Mouse (Mus musculus) midbrain, embryonic 10.5 days (tissue): ENCODE measurements around the gene Serpina1e. TPM values are rescaled to one million over a fixed set of nuclear protein-coding genes. Genes with fewer than 3 reads are reported as not detected.

ENCODE experiments used
- DNase-seq: peaks from one replicate; pipeline ENCODE4 v3.0.0-alpha.2; 2017; ENCODE audit warnings: low spot score
- H3K27ac ChIP-seq: fragments of 300-500 bp; sonication (generic); replicated peaks from 2 replicates; pipeline ENCODE4 v1.5.1; 2016; ENCODE audit warnings: mild to moderate bottlenecking
- H3K27me3 ChIP-seq: fragments of 300-500 bp; sonication (generic); 2 replicates; pipeline ENCODE4 v1.6.1; 2016; ENCODE audit warnings: low read depth, mild to moderate bottlenecking; ENCODE audit not compliant: poor library complexity, severe bottlenecking
- H3K36me3 ChIP-seq: fragments of 300-500 bp; sonication (generic); 2 replicates; pipeline ENCODE4 v1.6.1; 2016; ENCODE audit warnings: mild to moderate bottlenecking, moderate library complexity
- H3K4me1 ChIP-seq: fragments of 300-500 bp; sonication (generic); 2 replicates; pipeline ENCODE4 v1.6.1; 2016
- H3K4me3 ChIP-seq: fragments of 300-500 bp; sonication (generic); 2 replicates; pipeline ENCODE4 v1.5.1; 2016; ENCODE audit warnings: mild to moderate bottlenecking, moderate library complexity
- H3K9me3 ChIP-seq: fragments of 300-500 bp; sonication (generic); replicated peaks from 2 replicates; pipeline ENCODE4 v1.6.1; 2016; ENCODE audit warnings: mild to moderate bottlenecking
- WGBS: fragments of 180-500 bp; shearing (Covaris S2); methylation state at CpG from one replicate; pipeline ENCODE4 v1.1.7; 2016; 5-methylcytosine and 5-hydroxymethylcytosine counted together
- polyA plus RNA-seq: library from polyadenylated mRNA; unstranded; fragments of >200 nt; fragmentation: Nextera tagmentation; extraction: Ambion mirVana; gene quantifications from 2 replicates; pipeline ENCODE4 v1.2.1, GENCODE M21; 2016

The Serpina1e gene
- not detected in 2 replicates for polyA plus RNA-seq

DNA sequence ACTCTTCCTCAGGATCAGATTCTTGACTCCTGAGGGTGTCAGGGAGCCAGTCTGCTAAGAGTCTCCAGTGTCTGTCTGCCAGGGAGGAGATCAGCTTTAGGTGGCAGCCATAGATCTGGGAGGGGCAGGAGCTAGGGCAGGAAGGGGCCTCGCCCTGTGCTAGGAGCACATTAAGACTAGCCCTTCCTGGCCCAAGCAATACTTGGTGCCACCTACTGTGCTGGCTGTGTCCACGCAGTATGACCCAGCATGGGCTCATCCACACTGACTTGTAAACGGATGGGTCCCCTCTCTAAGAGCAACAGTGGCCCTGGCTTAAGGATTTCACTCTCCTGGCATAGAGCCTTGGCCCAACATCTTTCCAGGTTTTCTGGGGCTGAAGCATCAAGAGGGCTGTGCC lies at the start of gene Serpina1e:
Serpina1e (minus strand) TSS at position 178 of the 400 bp plus-strand sequence.
- H3K9me3 ChIP-seq, result peaks cover 25% of the 10 kb centered on the region
- no peak within 1 kb of the TSS for H3K4me3 ChIP-seq
- no peaks in the 10 kb centered on the region for H3K4me1 ChIP-seq
- no peak for DNase-seq
- no peaks in the 10 kb centered on the region for H3K36me3 ChIP-seq
- 76% methylated on average over 3 of the region's 3 CpGs for WGBS
- H3K27me3 ChIP-seq, result no peaks in the 10 kb centered on the region
- no peak within 1 kb of the TSS for H3K27ac ChIP-seq

DNA sequence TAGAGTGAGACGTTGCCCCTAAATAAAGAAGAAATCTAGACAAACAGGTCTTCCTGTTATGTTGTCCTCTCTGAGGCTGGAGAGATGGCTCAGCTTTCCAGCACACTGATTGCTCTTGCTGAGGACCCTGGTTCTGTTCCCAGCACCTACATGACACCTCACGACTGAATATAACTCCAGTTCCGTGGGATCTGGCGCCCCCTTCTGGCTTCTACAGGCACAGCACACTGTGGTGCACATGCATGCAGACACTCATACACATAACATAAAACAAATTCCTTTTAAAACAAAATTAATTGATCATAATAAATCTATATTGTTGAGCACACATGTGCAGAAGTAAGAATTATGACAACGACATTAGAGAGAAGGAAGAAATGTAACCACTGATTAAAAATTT lies 45.9 kb upstream of the Serpina1e start:
- Histone ChIP-seq H3K9me3 (no peaks in the 10 kb centered on the region; the same call in 1 of the 2 replicates), H3K36me3 (no peaks in the 10 kb centered on the region), H3K27ac (no peak overlapping the region), H3K4me1 (no peaks in the 10 kb centered on the region), H3K27me3 (no peaks in the 10 kb centered on the region), H3K4me3 (no peak overlapping the region)
- DNase-seq, result no peak
- 77% methylated on average over 5 of the region's 5 CpGs for WGBS

DNA sequence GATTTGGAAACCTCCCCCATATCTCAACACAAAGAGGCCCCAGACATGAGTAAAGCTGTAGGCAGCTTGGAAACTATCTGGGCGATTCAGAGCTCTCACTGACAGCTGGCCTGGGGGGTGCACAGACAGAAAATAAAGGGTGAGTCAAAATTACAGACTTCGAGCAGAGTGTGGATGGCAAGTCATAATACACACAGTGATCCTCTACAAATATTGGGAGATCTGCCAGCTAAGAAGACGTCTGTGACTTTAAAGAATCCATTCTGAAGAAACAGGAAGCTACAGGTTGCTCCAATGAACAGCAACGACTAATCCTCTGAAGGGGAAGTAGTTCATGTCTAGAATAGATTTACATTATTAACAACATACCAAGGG lies 44.5 kb upstream of the Serpina1e start:
- Histone ChIP-seq H3K36me3 (no peaks in the 10 kb centered on the region), H3K9me3 (no peaks in the 10 kb centered on the region; the same call in 1 of the 2 replicates), H3K4me1 (no peaks in the 10 kb centered on the region), H3K4me3 (no peak overlapping the region), H3K27me3 (no peaks in the 10 kb centered on the region), H3K27ac (no peak overlapping the region)
- 75% methylated on average over 4 of the region's 4 CpGs for WGBS
- no peak for DNase-seq

DNA sequence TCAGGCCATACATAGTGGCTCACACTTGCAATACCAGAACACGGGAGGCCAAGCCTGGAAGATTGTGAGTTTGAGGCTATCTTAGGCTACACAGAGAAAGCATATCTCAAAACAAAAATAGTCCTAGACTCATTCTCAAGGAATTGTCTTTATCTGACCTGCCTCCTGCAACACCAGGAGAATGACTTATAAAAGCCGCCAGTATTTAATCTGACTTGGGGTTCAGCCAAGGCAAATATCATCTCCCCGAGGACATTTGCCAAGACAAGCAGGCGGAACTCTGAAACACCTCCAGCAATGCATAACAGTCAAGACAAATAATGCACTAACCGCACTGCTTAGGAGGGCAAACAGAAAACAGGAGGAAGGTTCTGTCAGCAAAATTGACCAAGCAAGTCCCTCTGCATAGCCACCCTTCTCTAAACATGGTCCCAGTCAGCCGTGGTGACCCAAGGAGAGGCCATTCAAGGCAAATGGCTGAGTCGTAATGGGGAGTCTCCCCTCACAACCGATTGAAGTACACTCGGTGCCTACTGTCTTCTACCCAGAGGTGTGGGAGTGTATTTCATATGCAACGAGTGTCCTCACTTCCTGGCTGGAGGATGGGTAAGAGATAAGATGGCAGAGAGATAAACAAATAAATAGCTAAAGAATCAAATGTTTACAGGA lies 43.9 kb upstream of the Serpina1e start:
- H3K27ac ChIP-seq, result no peak overlapping the region
- no peaks in the 10 kb centered on the region for H3K4me1 ChIP-seq
- no peaks in the 10 kb centered on the region for H3K27me3 ChIP-seq
- H3K9me3 ChIP-seq, result no peaks in the 10 kb centered on the region; the same call in 1 of the 2 replicates
- H3K4me3 ChIP-seq, result no peak overlapping the region
- no peak for DNase-seq
- no peaks in the 10 kb centered on the region for H3K36me3 ChIP-seq
- 90% methylated on average over 10 of the region's 10 CpGs for WGBS

DNA sequence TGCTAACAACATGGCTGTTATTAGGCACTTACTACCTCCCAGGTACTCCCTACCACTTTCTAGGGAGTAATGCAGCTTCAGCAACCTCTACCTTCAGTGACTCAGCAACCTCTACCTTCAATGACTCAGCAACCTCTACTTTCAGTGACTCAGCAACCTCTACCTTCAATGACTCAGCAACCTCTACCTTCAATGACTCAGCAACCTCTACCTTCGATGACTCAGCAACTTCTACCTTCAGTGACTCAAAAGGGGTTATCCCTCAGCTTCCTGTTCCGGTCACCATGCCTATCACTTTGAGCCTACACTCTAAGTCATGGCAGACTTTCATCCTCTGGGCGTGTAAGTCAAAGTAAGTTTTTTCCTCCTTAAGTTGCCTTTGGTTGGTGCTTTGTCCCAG lies 41.8 kb upstream of the Serpina1e start:
- no peak overlapping the region for H3K27ac ChIP-seq
- WGBS, result 94% methylated on average over 3 of the region's 3 CpGs
- no peak overlapping the region for H3K4me3 ChIP-seq
- no peaks in the 10 kb centered on the region for H3K27me3 ChIP-seq
- no peaks in the 10 kb centered on the region; the same call in 1 of the 2 replicates for H3K9me3 ChIP-seq
- no peaks in the 10 kb centered on the region for H3K36me3 ChIP-seq
- no peak for DNase-seq
- H3K4me1 ChIP-seq, result 0 out of 2 replicates have a peak, but pooled peaks cover 4% of the 10 kb centered on the region

DNA sequence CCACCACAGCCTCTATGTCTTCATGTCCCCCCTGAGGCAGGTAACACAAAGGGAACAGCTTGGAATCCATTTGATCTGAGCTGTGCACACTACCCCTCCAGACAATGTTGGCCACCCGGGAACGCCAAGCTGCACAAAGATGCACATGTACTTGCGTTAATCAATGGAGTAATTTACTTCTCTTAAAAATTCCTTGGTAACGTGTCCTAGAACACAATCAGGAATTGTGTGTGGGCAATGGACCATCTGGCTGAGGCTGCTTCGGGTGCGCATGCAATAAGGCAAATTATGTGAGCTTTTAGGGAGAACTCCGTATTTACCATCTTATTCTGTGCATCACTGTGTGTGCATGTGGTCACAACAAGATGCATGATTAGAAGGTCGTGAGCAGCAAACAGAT lies 40.8 kb upstream of the Serpina1e start:
- Histone ChIP-seq H3K27ac (no peak overlapping the region), H3K4me1 (0 out of 2 replicates have a peak, but pooled peaks cover 4% of the 10 kb centered on the region), H3K27me3 (no peaks in the 10 kb centered on the region), H3K9me3 (no peaks in the 10 kb centered on the region; the same call in 1 of the 2 replicates), H3K36me3 (no peaks in the 10 kb centered on the region), H3K4me3 (no peak overlapping the region)
- 84% methylated on average over 8 of the region's 8 CpGs for WGBS
- no peak for DNase-seq

DNA sequence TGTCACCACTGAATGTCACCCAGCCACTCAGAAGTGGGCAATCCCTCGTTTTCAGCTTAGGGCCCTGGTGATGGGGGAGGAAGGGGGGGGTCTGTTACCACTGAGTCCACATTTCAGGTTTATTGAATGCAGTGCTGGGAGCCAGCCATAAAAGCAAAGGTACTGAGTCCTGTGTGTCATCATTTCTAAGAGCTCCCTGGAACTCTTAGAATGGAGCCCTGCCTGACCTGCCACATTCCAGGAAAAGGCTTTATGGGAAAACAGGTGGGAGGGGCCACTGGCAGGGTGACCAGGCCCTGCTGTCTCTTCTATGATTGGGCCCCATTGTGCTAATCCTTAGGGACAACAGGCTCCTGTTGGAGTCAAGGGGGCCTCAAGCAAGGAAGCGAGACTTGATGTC lies 37.7 kb upstream of the Serpina1e start:
- DNase-seq, result no peak
- WGBS, result 82% methylated on average over 2 of the region's 2 CpGs
- Histone ChIP-seq H3K4me1 (0 out of 2 replicates have a peak, but pooled peaks cover 4% of the 10 kb centered on the region), H3K36me3 (no peaks in the 10 kb centered on the region), H3K27ac (no peak overlapping the region), H3K27me3 (no peaks in the 10 kb centered on the region), H3K4me3 (no peak overlapping the region), H3K9me3 (no peaks in the 10 kb centered on the region)

DNA sequence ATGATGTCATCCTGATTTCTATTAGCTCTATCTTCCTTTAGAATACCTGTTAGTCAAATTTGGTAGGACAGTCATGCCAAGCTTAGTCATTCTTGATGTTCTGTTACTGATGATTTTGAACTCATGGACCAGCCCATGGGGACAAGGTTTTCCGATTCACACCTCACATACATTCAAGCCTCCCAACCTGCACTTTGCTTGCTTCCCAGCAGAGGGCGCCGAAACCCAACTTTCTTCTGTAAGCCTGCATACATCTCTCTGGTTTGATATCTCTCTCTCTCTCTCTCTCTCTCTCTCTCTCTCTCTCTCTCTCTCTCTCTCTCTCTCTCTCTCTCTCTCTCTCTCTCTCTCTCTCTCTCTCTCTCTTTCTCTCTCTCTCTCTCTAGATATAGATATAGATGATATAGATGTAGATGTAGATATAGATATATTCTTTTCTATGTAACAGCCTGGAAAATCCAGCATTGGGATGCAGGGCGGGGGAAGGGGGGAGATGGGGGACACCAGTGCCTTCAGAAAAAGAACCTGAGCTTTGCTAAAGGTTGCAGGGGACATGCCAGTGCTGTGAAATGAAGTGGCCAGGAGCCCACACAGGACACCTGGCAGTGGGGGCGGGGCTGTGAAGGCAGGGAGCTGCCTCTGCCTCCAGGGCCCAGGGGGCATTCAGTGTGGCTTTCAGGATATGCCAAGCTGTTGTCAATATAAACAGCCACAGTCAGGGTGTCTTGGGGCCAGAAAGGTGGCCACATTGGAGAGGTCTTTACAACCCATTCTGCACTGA lies 36.7 kb upstream of the Serpina1e start:
- Histone ChIP-seq H3K4me1 (0 out of 2 replicates have a peak, but pooled peaks cover 4% of the 10 kb centered on the region), H3K4me3 (no peak overlapping the region), H3K36me3 (no peaks in the 10 kb centered on the region), H3K27ac (no peak overlapping the region), H3K9me3 (no peaks in the 10 kb centered on the region), H3K27me3 (no peaks in the 10 kb centered on the region)
- 41% methylated on average over 5 of the region's 5 CpGs for WGBS
- peak; percentile 59 for DNase-seq

DNA sequence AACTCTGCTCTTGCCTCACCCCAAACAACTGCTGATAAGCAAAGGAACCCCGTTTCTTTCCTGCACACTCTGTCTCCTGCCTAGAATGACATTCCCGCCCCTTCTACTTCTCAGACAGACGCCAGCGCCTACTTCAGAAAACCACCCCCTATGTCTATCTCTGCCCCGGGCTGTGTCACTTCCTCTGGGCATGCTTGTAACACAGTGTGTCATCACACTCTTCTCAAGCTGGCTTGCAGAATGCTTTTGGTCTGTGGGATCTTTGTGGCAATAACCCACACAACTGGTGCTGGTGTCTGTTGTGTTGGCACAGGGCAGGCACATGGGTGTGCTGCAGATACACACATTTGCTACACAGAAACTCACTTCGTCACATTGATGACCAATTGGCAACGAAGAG lies 34.2 kb upstream of the Serpina1e start:
- Histone ChIP-seq H3K27me3 (no peaks in the 10 kb centered on the region), H3K4me3 (no peak overlapping the region), H3K27ac (no peak overlapping the region), H3K36me3 (no peaks in the 10 kb centered on the region), H3K4me1 (0 out of 2 replicates have a peak, but pooled peaks cover 4% of the 10 kb centered on the region), H3K9me3 (no peaks in the 10 kb centered on the region)
- 83% methylated on average over 7 of the region's 7 CpGs for WGBS
- DNase-seq, result no peak

DNA sequence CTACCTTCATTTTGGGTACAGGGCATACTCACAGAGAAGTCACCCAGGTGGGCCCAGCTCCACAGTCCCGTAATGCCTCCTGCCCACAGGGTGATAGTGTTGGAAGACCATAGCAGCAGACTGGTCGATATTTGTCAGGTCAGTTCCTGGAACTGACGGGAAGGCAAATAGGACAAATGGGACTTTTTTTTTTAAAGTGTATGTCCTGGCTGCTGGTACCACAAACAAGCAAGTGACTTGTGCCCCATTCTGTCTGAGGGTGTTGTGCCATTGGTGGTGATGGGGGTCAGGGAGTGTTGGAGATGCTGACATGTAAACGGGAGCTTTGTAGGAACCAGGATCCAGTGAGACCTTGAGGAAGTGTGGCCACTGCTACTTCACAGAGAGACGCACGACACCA lies 31.1 kb upstream of the Serpina1e start, which contains the start of gene Serpina11:
Serpina11 (minus strand) TSS at position 101 of the 400 bp plus-strand sequence.
- no peak within 1 kb of the TSS for H3K4me3 ChIP-seq
- H3K4me1 ChIP-seq, result no peaks in the 10 kb centered on the region
- no peak for DNase-seq
- H3K36me3 ChIP-seq, result no peaks in the 10 kb centered on the region
- H3K27ac ChIP-seq, result no peak within 1 kb of the TSS
- H3K27me3 ChIP-seq, result no peaks in the 10 kb centered on the region
- H3K9me3 ChIP-seq, result no peaks in the 10 kb centered on the region
- 91% methylated on average over 6 of the region's 6 CpGs for WGBS

DNA sequence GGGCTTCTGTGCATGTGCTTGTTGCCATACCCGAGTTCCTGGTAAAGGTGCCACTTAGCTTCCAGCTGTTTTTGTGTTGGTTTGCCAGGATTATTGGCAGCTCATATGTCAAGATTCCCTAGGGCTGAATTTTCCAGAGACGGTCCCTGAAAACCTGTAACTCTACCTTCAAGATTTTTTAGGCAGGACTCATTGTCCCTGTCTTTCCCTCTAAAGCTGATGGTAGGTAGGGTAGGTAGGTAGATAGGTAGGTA lies 30.7 kb upstream of the Serpina1e start:
- no peak overlapping the region for H3K27ac ChIP-seq
- no peak for DNase-seq
- WGBS, result 72% methylated on average over 2 of the region's 2 CpGs
- H3K4me3 ChIP-seq, result no peak overlapping the region
- H3K9me3 ChIP-seq, result no peaks in the 10 kb centered on the region
- no peaks in the 10 kb centered on the region for H3K36me3 ChIP-seq
- H3K4me1 ChIP-seq, result no peaks in the 10 kb centered on the region
- no peaks in the 10 kb centered on the region for H3K27me3 ChIP-seq

DNA sequence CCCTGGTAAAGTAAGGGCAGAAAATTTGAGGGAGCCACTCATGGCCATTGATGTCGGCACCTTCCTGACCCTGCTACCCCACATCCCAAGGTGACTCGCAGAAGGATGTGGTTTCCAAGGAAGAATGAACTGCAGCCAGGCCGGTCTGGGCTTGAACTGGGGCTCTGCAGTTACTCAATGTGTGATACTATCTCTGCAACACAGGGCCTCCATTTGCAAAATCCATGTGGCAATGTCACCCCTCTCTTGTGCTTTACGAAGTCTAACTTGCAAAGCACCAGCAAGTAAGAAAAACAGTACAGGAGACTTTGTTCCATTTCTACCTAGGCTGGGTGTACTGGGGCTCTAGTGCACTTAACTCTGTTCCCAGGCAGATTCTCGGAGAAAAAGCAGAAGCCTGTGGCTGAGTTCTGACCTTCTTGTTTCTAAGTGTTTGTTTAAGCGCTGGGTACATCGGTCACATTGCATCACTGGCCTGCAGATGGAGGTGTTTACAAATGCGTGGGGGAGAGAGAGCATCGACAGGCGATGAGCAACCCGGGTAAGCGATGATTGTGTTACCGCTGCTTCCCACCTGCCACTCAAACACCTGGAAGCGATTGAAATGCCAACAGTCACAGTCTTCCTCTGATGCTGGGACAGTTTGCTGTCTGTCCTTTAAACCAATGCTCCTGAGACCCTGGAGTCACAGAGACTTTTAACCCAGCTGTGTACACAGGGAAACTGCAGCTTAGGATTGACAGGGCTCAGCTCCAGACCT lies 30.2 kb upstream of the Serpina1e start:
- 65% methylated on average over 14 of the region's 14 CpGs for WGBS
- H3K27me3 ChIP-seq, result no peaks in the 10 kb centered on the region
- H3K4me3 ChIP-seq, result no peak overlapping the region
- H3K4me1 ChIP-seq, result no peaks in the 10 kb centered on the region
- DNase-seq, result no peak
- H3K9me3 ChIP-seq, result no peaks in the 10 kb centered on the region
- H3K27ac ChIP-seq, result no peak overlapping the region
- H3K36me3 ChIP-seq, result no peaks in the 10 kb centered on the region

DNA sequence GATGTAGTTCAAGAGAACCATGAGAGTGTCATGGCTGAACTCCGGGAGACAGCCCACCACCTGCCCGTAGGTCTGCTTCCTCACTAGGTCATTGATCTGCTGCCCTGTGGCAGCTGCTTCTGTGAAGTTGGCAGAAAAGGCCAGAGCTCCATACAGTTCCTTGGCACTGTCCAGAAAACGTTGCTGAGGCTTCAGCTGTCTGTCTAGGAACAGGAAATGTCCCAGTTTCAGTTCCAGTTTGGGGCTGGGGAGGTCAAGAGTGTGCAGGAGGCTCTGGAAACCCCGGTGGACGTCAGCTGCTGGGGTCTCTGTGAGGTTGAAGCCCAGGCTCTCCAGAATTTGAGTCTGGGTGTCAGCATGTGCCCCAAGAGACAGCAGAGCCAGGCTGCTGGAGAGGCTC lies 27.1 kb upstream of the Serpina1e start:
- H3K4me3 ChIP-seq, result no peak overlapping the region
- no peaks in the 10 kb centered on the region for H3K9me3 ChIP-seq
- H3K36me3 ChIP-seq, result no peaks in the 10 kb centered on the region
- DNase-seq, result no peak
- no peak overlapping the region for H3K27ac ChIP-seq
- H3K27me3 ChIP-seq, result no peaks in the 10 kb centered on the region
- WGBS, result 69% methylated on average over 5 of the region's 5 CpGs
- H3K4me1 ChIP-seq, result no peaks in the 10 kb centered on the region
